Mouse (Mus musculus): Measurements from ENCODE around the gene Pgf. TPM values are rescaled to one million over a fixed set of nuclear protein-coding genes. Genes with fewer than 3 reads are reported as not detected.

The Pgf gene
- polyA plus RNA-seq, 1 experiment, result 5.8 TPM

GRCm38 (mm10) chr12:85123108-85123530 lies 54.5 kb downstream of the Pgf start:
- Histone ChIP-seq H3K27me3 (ENCODE audit: control insufficient read depth, insufficient read depth, low read length, poor library complexity, severe bottlenecking) (no peaks in the 10 kb centered on the region), H3K4me3 (ENCODE audit: low read depth, low read length) (no peak overlapping the region), H3K4me1 (ENCODE audit: control insufficient read depth, insufficient read depth, low read length) (no peaks in the 10 kb centered on the region), H3K36me3 (ENCODE audit: control insufficient read depth, insufficient read depth, low read length, poor library complexity, severe bottlenecking) (peaks cover 47% of the 10 kb centered on the region), H3K27ac (ENCODE audit: insufficient read depth, low read length) (no peak overlapping the region), H3K9me3 (replicated peaks; ENCODE audit: control insufficient read depth, insufficient read depth, low read length, poor library complexity, severe bottlenecking) (no peaks in the 10 kb centered on the region), H3K9ac (ENCODE audit: low read depth, poor library complexity, severe bottlenecking) (no peak overlapping the region)
- TF ChIP-seq EP300 (IDR thresholded peaks at IDR 0.05; ENCODE audit: insufficient read depth, low read depth, low read length), result no peak
- TF ChIP-seq POLR2A (IDR thresholded peaks at IDR 0.05; ENCODE audit: insufficient read depth, low read length), result no peak
- no peak for TF ChIP-seq CTCF (IDR thresholded peaks at IDR 0.05; ENCODE audit: low read depth, low read length)

DNA sequence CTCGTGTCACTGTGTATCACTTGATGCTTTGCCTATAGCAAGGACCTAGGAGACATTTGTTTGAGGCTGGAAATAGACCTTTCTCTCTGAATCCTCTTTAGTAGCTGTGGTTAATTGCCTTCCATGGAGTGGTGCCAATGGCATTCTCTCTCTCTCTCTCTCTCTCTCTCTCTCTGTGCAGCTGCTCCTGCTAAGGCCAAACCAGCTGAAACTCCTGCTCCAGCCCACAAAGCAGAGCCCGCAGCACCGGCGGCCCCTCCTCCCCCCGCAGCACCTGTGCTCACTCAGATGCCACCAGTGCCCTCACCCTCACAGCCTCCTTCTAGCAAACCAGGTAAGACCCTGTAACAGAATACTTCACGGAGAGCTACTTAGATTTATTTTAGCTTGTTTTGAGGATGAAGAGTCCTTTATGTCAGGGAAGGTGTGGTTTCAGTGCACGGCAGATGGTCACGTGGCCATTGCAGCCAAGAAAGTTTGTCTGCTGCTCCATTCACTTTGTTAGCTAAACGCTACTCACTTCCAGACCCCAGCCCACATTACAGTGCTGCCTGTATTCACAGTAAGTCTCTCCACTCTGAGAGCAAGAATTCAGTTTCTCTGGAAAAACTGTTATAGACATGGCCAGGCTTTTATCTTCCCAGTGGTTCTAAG lies 55.7 kb downstream of the Pgf start:
- H3K27ac ChIP-seq (ENCODE audit: insufficient read depth, low read length), result no peak overlapping the region
- TF ChIP-seq EP300 (IDR thresholded peaks at IDR 0.05; ENCODE audit: insufficient read depth, low read depth, low read length) (no peak), POLR2A (IDR thresholded peaks at IDR 0.05; ENCODE audit: insufficient read depth, low read length) (no peak), CTCF (IDR thresholded peaks at IDR 0.05; ENCODE audit: low read depth, low read length) (no peak)

More for the DNA sequence above, 55.7 kb downstream of the Pgf start:
- Histone ChIP-seq H3K9me3 (replicated peaks; ENCODE audit: control insufficient read depth, insufficient read depth, low read length, poor library complexity, severe bottlenecking) (no peaks in the 10 kb centered on the region), H3K4me1 (ENCODE audit: control insufficient read depth, insufficient read depth, low read length) (no peaks in the 10 kb centered on the region), H3K27me3 (ENCODE audit: control insufficient read depth, insufficient read depth, low read length, poor library complexity, severe bottlenecking) (no peaks in the 10 kb centered on the region), H3K9ac (ENCODE audit: low read depth, poor library complexity, severe bottlenecking) (no peak overlapping the region), H3K36me3 (ENCODE audit: control insufficient read depth, insufficient read depth, low read length, poor library complexity, severe bottlenecking) (peaks cover 44% of the 10 kb centered on the region), H3K4me3 (ENCODE audit: low read depth, low read length) (no peak overlapping the region)

Other genes starting within 250 kb of the Pgf start
- 173 and 179 TPM in 2 replicates for gene Fcf1, start 206.9 kb downstream of the Pgf start, polyA plus RNA-seq (2011; ENCODE audit: insufficient read depth, insufficient read length, low read depth, missing spikeins)
- gene Arel1, start 206.9 kb downstream of the Pgf start, polyA plus RNA-seq (2011; ENCODE audit: insufficient read depth, insufficient read length, low read depth, missing spikeins), result 30.7 and 32.3 TPM in 2 replicates
- 103 and 105 TPM in 2 replicates for gene Ylpm1, start 181.5 kb downstream of the Pgf start, polyA plus RNA-seq (2011; ENCODE audit: insufficient read depth, insufficient read length, low read depth, missing spikeins)
- gene Prox2, start 67.0 kb downstream of the Pgf start, polyA plus RNA-seq (2011; ENCODE audit: insufficient read depth, insufficient read length, low read depth, missing spikeins), result 0.62 and 0.73 TPM in 2 replicates
- 139 and 147 TPM in 2 replicates for gene Dlst, start 67.0 kb downstream of the Pgf start, polyA plus RNA-seq (2011; ENCODE audit: insufficient read depth, insufficient read length, low read depth, missing spikeins)
- 3.0 and 3.8 TPM in 2 replicates for gene Rps6kl1, start 26.5 kb downstream of the Pgf start, polyA plus RNA-seq (2011; ENCODE audit: insufficient read depth, insufficient read length, low read depth, missing spikeins)
- gene Eif2b2, start 41.7 kb upstream of the Pgf start, polyA plus RNA-seq (2011; ENCODE audit: insufficient read depth, insufficient read length, low read depth, missing spikeins), result 58.0 and 71.6 TPM in 2 replicates
- 13.1 and 15.7 TPM in 2 replicates for gene Mlh3, start 92.8 kb upstream of the Pgf start, polyA plus RNA-seq (2011; ENCODE audit: insufficient read depth, insufficient read length, low read depth, missing spikeins)
- gene Acyp1, start 110.6 kb upstream of the Pgf start, polyA plus RNA-seq (2011; ENCODE audit: insufficient read depth, insufficient read length, low read depth, missing spikeins), result 47.1 and 53.7 TPM in 2 replicates
- gene Zc2hc1c, start 110.8 kb upstream of the Pgf start, polyA plus RNA-seq (2011; ENCODE audit: insufficient read depth, insufficient read length, low read depth, missing spikeins), result 0.84 and 0.88 TPM in 2 replicates
- gene Nek9, start 161.6 kb upstream of the Pgf start, polyA plus RNA-seq (2011; ENCODE audit: insufficient read depth, insufficient read length, low read depth, missing spikeins), result 42.3 and 43.2 TPM in 2 replicates
- 174 and 184 TPM in 2 replicates for gene Tmed10, start 197.1 kb upstream of the Pgf start, polyA plus RNA-seq (2011; ENCODE audit: insufficient read depth, insufficient read length, low read depth, missing spikeins)

Data from ES-Bruce4 (cell line).